Mouse (Mus musculus) telencephalon, adult 2 months (tissue): ENCODE measurements at regions not wholly inside any gene's neighbourhood (a gene's known extent, or its start where the extent isn't known, plus 50 kb on each side); places are given as distances from the start of the nearest gene placed in this dataset.

ENCODE experiments used
- DNase-seq: peaks from one replicate; pipeline ENCODE4 v3.0.0-alpha.2; 2011; ENCODE audit warnings: low read depth, low spot score

DNA sequence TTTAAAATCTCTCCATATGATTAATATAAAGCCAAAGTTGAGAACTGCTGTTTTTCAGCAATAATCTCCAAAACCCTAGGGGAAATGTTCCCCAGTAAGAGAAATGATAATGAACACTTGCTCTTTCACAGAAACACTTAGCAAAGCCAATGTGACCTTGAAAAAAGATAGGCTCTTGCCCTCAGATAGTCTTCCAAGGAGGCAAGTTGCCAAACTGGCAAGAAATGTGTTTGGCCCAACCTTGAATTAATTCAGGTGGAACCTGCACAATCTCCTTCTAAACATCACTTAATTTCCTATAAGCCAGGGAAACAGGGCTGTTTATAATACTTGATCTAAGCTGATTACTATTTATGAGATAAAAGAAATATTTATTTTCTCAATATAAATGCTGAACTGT lies 244.0 kb upstream of the Gnaz start:
- DNase-seq: no peak

DNA sequence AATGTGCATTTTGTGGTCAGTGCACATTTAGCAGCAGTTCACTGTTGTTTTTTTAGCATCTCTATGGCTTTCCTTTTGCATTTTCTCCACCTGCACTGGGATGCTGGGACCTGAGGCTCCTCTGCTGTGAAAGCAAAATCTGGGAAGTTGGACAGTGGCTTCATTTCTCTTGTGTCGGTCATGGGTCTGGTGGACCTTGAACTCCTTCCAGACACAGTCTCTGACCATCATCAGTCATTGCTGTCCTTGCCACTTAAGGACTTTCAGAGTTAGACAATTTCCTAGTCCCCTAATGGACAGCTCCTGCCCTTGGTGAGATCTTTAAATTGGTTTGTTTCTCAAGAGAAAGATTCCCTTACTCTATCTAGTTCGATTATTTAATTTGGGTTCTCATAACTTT lies 217.5 kb upstream of the Gnaz start:
- DNase-seq: no peak

- DNase-seq: no peak
Measured at GRCm38 (mm10) chr10:74750879-74751278, 216.1 kb upstream of the Gnaz start.

DNA sequence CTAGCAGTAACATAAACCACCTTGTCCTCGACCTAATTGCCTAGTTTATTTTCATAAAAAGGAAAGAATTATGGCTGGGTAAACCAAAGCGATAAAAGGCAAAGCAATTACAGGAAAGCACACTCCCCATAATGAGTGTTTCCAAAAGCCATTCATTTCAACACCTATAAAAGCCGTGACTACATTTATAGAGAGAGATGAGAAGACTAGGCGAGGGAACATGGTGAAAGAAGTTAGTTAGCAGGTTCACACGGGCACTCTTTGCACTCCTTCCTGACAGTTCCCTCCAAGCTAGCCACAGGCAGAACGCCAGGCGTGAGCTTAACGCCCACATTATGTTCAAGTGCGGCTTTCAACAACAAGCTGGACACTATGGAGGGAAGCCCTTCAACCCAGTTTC lies 206.2 kb upstream of the Gnaz start:
- DNase-seq: peak; percentile 13

- DNase-seq: no peak
Measured at GRCm38 (mm10) chr10:74789245-74789644, 177.7 kb upstream of the Gnaz start.

- DNase-seq: no peak
Measured at GRCm38 (mm10) chr10:74789987-74790386, 177.0 kb upstream of the Gnaz start.

DNA sequence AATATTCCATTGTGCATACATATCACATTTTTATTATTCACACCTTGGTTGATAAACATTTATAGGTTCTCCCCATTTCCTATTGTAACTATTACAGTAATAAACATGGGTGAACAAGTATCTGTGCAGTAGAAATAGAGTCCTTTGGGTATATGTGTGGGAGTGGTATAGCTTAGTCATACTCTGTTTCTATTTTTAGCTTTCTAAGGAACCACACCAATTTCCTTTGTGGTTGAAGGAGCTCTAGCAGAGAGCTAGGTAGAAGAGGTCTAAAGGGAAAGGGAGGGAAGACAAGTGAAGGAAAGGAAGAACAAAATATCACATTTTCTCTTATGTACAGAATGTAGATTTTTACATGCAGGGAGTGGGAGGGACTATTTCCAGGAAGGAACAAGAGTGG lies 143.6 kb upstream of the Gnaz start:
- no peak for DNase-seq

DNA sequence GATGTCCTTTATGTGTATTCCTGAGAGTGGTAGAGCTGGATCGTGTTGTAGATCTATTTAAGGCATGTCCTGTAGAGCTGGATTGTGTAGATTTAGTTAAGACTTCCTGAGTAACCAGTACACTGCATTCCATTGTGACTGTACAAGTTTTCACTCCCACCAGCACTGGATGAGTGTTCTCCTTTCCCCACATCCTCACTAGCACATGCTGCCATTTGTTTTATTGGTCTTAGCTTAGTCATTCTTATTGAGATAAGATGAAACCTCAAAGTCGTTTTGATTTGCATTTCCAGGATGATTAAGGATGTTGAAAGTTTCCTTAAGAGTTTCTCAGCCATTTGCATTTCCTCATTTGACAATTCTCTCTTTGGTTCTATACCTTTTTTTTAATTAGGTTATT lies 132.6 kb upstream of the Gnaz start:
- DNase-seq: no peak

DNA sequence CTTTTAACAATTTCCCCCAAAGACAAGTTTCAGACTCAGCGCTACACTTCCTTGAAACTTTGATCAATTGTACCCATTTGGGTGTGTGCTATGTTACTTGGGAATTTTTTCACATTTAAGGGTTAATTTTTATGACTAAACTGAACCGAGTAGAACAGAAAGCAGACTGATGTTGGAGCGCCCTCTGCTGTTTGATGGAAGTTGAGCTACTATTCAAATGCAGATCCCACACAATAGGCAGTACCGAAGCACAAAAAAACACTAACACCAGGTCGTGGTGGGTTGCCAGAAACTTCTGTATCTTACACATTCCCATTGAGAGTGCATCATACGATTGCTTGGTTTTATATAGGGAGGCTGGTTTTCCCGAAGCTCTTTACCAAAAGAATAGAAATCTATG lies 118.6 kb upstream of the Gnaz start:
- DNase-seq: peak; percentile 33

DNA sequence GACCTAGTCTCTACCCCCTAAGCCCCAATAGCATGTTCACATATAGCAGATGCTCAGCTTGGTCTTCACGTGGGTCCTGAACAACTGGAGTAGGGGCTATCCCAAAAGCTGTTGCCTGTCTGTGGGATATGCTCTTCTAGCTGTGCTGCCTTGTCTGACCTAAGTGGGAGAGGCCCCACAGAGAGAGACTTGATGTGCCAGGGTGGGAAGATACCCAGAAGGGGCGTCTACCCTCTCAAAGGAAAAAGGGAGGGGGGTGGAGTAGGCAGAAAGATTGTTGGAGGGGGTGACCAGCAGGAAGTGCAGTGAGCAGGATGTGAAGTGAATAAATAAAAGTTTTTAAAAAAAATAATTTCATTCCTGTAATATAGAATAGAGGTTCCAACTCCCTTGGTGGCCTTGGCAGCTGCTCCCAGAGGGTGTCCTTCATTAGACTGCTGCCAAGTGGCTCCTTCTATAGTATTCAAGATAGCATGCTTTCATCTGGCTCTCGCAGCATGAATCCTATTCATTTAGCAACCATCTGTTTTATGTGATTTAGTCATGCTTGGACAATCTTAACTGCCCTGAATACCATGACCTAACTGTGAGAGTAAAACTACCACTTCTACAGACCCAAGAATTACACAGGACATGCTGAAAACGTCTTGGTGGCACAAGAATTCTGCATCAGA lies 111.8 kb upstream of the Gnaz start:
- DNase-seq: peak; percentile 10
